Mouse (Mus musculus): ENCODE results near the gene Prkag2. TPM values are rescaled to one million over a fixed set of nuclear protein-coding genes. Genes with fewer than 3 reads are reported as not detected.
A peak's percentile ranks its signal among the peaks of the same experiment; 100 is the strongest.

The Prkag2 gene
- polyA plus RNA-seq, 1 experiment from 2014 or later = 54.1 TPM

DNA sequence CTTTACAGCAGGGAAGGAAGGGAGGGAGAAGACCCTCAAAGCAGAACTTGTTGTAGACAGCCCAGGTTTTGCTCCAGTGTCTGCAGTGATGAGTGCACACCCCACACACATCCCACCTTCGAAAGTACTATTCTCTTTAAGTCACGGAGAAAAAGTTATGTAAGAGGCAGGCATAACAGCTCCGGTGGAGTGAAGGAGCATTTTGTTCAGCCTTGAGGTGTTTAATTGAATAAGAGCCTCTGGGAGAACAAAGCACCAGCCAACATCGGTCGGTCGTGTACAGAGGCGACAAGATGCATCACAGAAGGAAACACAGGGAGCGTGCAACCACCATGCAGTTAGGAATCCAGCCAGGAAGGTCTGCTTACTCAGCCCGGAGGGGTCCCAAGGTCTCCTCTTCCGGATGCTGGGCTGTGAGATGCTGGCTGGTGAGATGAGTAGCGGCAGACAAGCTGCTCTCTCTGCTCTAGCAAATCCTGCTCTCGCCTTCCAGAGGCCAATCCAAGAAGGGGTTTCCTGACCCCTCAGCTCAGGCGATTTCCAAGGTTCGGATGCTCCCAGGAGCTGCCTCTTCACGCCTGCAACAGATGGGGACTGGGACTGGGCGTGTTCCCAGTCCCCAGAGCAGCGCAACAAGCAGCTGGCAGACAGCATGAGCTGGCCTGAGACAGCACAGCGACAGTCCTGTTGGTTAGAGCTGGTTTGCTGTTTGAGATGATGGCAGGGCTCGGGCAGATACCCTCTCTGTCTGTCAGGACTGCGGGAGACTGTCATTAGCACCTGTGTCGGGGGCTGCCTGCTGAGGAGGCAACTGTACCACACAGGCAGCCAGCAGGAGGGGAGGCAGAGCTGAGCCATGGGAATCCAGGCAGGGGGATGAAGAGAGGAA, 41.3 kb downstream of the Prkag2 start:
- Histone ChIP-seq H3K4me3 (ENCODE audit: low read length) (no peak overlapping the region), H3K9ac (ENCODE audit: low read depth, low read length) (0 out of 2 replicates have a peak overlapping the region, but pooled peaks have one; percentile 17), H3K4me1 (ENCODE audit: control insufficient read depth, insufficient read depth, low read length) (peaks cover 24% of the 10 kb centered on the region), H3K27me3 (replicated peaks; ENCODE audit: control insufficient read depth, insufficient read depth, low read length) (no peaks in the 10 kb centered on the region), H3K9me3 (ENCODE audit: control insufficient read depth, low read length) (no peaks in the 10 kb centered on the region), H3K36me3 (ENCODE audit: control insufficient read depth, insufficient read depth, low read length) (no peaks in the 10 kb centered on the region), H3K4me2 (ENCODE audit: low read depth, low read length) (no peak overlapping the region), H3K27ac (ENCODE audit: low read length) (no peak overlapping the region)
- peak; percentile 27; the same call in 1 of the 2 replicates for ATAC-seq
- 33% methylated on average over 21 of the region's 21 CpGs for WGBS

DNA sequence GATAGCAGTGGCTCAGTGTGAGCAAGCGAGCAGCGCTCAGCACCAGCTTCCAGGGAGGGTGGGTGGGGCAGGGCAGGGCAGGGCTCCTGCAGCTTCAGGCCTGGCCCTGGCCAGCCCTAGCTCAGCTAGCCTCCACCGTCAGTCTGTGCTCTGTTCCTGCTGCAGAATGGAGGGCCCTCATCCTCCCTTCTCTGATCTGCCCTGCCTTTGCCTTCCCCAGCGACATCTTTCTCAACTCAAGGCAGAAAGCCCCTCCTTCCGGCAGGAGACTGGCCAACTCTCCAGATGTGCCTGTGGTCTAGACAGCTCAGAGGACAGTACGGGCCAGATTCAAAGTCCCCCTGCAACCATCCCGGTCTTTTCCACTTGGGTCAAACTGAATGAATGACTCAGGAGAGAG, 42.0 kb downstream of the Prkag2 start:
- Histone ChIP-seq H3K27me3 (replicated peaks; ENCODE audit: control insufficient read depth, insufficient read depth, low read length) (no peaks in the 10 kb centered on the region), H3K4me3 (ENCODE audit: low read length) (no peak overlapping the region), H3K9ac (ENCODE audit: low read depth, low read length) (no peak overlapping the region), H3K36me3 (ENCODE audit: control insufficient read depth, insufficient read depth, low read length) (no peaks in the 10 kb centered on the region), H3K4me2 (ENCODE audit: low read depth, low read length) (no peak overlapping the region), H3K4me1 (ENCODE audit: control insufficient read depth, insufficient read depth, low read length) (peaks cover 28% of the 10 kb centered on the region), H3K9me3 (ENCODE audit: control insufficient read depth, low read length) (no peaks in the 10 kb centered on the region), H3K27ac (ENCODE audit: low read length) (no peak overlapping the region)
- ATAC-seq = peak; percentile 82
- 42% methylated on average over 7 of the region's 7 CpGs for WGBS

DNA sequence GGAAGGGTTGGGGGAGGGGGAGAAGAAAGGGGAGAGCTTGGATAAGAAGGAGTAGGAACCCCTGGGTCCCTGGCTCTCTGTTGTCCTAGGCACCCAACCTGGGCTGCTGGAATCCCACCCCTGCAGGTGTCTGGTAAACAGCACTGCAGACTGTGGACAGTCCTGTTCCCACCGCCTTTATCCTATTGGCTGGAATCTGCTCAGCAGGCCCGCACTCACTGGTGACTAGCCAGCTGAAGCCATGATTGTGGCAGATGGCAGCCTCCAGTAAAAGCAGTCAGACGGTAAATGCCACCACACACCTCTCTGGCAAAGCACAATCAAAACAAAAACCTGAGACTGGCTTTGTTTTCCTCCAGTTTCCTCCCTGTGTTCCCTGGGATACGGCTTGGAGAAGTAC, 45.2 kb downstream of the Prkag2 start:
- no peak overlapping the region for H3K4me3 ChIP-seq (ENCODE audit: low read length)
- no peak overlapping the region for H3K27ac ChIP-seq (ENCODE audit: low read length)
- no peaks in the 10 kb centered on the region for H3K36me3 ChIP-seq (ENCODE audit: control insufficient read depth, insufficient read depth, low read length)
- no peak overlapping the region for H3K9ac ChIP-seq (ENCODE audit: low read depth, low read length)
- no peak for ATAC-seq
- no peaks in the 10 kb centered on the region for H3K27me3 ChIP-seq (replicated peaks; ENCODE audit: control insufficient read depth, insufficient read depth, low read length)
- WGBS = 61% methylated on average over 4 of the region's 4 CpGs
- H3K9me3 ChIP-seq (ENCODE audit: control insufficient read depth, low read length) = no peaks in the 10 kb centered on the region
- H3K4me2 ChIP-seq (ENCODE audit: low read depth, low read length) = no peak overlapping the region
- H3K4me1 ChIP-seq (ENCODE audit: control insufficient read depth, insufficient read depth, low read length) = peaks cover 25% of the 10 kb centered on the region

DNA sequence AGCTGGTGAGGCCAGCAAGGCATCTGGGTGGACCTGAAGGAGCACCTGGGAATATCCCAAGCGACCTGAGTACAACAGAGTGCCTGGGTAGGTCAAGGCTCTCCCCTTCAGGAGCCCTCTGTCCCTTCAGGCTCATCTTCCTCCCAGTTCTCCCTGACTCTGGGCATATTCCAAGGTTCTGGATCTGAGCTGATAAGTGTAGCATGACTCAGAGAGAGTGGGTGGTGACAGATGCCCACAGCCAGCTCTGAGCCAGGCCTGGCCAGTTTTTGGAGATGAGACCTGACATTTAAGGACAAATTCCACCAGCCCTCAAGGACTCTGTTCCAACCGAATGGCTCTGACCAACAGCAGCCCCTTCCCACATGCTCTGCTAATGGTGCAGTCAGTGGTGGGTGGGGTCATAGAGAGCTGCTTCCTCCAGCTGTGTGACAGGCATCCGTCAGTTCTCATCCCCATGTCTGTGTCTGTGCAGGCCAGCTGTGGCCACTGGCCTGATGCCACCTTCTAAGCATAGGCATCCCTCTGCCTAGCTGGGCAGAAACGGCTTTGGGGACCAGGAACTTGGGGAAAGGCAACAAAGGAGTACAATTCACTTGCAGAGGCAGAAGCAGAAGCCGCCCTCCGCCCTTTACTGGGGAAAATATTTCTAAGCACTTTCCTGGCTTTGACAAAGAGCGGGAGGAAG, 46.3 kb downstream of the Prkag2 start:
- Histone ChIP-seq H3K4me2 (ENCODE audit: low read depth, low read length) (no peak overlapping the region), H3K9me3 (ENCODE audit: control insufficient read depth, low read length) (no peaks in the 10 kb centered on the region), H3K27me3 (replicated peaks; ENCODE audit: control insufficient read depth, insufficient read depth, low read length) (no peaks in the 10 kb centered on the region), H3K4me3 (ENCODE audit: low read length) (no peak overlapping the region), H3K27ac (ENCODE audit: low read length) (no peak overlapping the region), H3K9ac (ENCODE audit: low read depth, low read length) (no peak overlapping the region), H3K36me3 (ENCODE audit: control insufficient read depth, insufficient read depth, low read length) (no peaks in the 10 kb centered on the region), H3K4me1 (ENCODE audit: control insufficient read depth, insufficient read depth, low read length) (peaks cover 21% of the 10 kb centered on the region)
- no peak for ATAC-seq
- WGBS = 70% methylated on average over 7 of the region's 7 CpGs

DNA sequence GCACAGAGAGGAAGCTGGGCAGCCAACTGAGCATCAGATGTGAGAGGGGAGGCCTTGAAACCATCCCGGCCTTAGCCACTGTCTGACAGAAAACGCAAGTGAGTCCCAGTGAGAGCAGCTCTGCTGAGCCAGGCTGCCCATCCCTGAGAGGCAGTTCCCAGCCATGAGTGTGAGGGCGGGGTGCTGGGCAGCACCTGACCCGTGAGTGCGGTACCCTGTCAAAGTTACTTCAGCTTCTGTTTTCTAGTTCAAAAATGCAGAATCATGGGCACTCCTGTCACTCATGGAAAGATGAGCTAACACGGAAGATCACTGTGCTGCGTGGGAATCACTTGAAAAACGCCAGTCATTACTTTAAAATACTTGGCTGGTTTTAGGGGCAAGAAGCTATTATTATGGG, 49.6 kb downstream of the Prkag2 start:
- Histone ChIP-seq H3K9ac (ENCODE audit: low read depth, low read length) (no peak overlapping the region), H3K36me3 (ENCODE audit: control insufficient read depth, insufficient read depth, low read length) (no peaks in the 10 kb centered on the region), H3K27ac (ENCODE audit: low read length) (no peak overlapping the region), H3K4me3 (ENCODE audit: low read length) (no peak overlapping the region), H3K9me3 (ENCODE audit: control insufficient read depth, low read length) (no peaks in the 10 kb centered on the region), H3K27me3 (replicated peaks; ENCODE audit: control insufficient read depth, insufficient read depth, low read length) (no peaks in the 10 kb centered on the region), H3K4me2 (ENCODE audit: low read depth, low read length) (no peak overlapping the region), H3K4me1 (ENCODE audit: control insufficient read depth, insufficient read depth, low read length) (0 out of 2 replicates have a peak, but pooled peaks cover 8% of the 10 kb centered on the region)
- ATAC-seq = no peak
- 73% methylated on average over 8 of the region's 8 CpGs for WGBS

GRCm38 (mm10) chr5:25047670-25048069, 52.8 kb downstream of the Prkag2 start:
- Histone ChIP-seq H3K9ac (ENCODE audit: low read depth, low read length) (no peak overlapping the region), H3K27me3 (replicated peaks; ENCODE audit: control insufficient read depth, insufficient read depth, low read length) (no peaks in the 10 kb centered on the region), H3K36me3 (ENCODE audit: control insufficient read depth, insufficient read depth, low read length) (no peaks in the 10 kb centered on the region), H3K27ac (ENCODE audit: low read length) (no peak overlapping the region), H3K4me3 (ENCODE audit: low read length) (no peak overlapping the region), H3K9me3 (ENCODE audit: control insufficient read depth, low read length) (no peaks in the 10 kb centered on the region), H3K4me1 (ENCODE audit: control insufficient read depth, insufficient read depth, low read length) (0 out of 2 replicates have a peak, but pooled peaks cover 3% of the 10 kb centered on the region), H3K4me2 (ENCODE audit: low read depth, low read length) (no peak overlapping the region)
- no peak for ATAC-seq
- WGBS = 69% methylated on average over 1 of the region's 1 CpGs

DNA sequence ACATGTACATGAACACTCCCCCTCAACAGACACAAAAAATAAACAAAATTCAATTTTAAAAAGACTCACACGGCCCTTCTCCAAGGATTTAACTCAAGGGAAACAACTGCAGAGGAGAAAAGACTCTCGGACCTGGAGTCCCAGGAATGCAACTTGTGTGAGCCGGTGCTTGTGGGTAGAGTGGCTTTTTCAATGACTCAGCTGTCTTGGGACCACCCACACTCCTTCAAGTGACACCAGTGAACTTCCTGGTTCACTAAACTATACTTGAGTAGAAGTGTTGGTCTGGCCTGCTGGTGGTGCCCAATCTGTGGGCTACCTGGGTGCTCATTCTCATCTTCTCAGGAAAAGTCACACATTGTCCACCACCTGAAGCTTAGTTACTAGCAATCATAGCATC, 53.7 kb downstream of the Prkag2 start:
- no peak for ATAC-seq
- Histone ChIP-seq H3K4me1 (ENCODE audit: control insufficient read depth, insufficient read depth, low read length) (0 out of 2 replicates have a peak, but pooled peaks cover 3% of the 10 kb centered on the region), H3K36me3 (ENCODE audit: control insufficient read depth, insufficient read depth, low read length) (no peaks in the 10 kb centered on the region), H3K27me3 (replicated peaks; ENCODE audit: control insufficient read depth, insufficient read depth, low read length) (no peaks in the 10 kb centered on the region), H3K4me2 (ENCODE audit: low read depth, low read length) (no peak overlapping the region), H3K9me3 (ENCODE audit: control insufficient read depth, low read length) (no peaks in the 10 kb centered on the region), H3K27ac (ENCODE audit: low read length) (no peak overlapping the region), H3K9ac (ENCODE audit: low read depth, low read length) (no peak overlapping the region), H3K4me3 (ENCODE audit: low read length) (no peak overlapping the region)
- 64% methylated on average over 3 of the region's 3 CpGs for WGBS

GRCm38 (mm10) chr5:25044007-25044406, 56.4 kb downstream of the Prkag2 start:
- no peaks in the 10 kb centered on the region for H3K27me3 ChIP-seq (replicated peaks; ENCODE audit: control insufficient read depth, insufficient read depth, low read length)
- ATAC-seq = no peak
- no peaks in the 10 kb centered on the region for H3K36me3 ChIP-seq (ENCODE audit: control insufficient read depth, insufficient read depth, low read length)
- H3K4me1 ChIP-seq (ENCODE audit: control insufficient read depth, insufficient read depth, low read length) = no peaks in the 10 kb centered on the region
- no peak overlapping the region for H3K27ac ChIP-seq (ENCODE audit: low read length)
- no peak overlapping the region for H3K4me2 ChIP-seq (ENCODE audit: low read depth, low read length)
- no peak overlapping the region for H3K9ac ChIP-seq (ENCODE audit: low read depth, low read length)
- H3K4me3 ChIP-seq (ENCODE audit: low read length) = no peak overlapping the region
- WGBS = 81% methylated on average over 2 of the region's 2 CpGs
- H3K9me3 ChIP-seq (ENCODE audit: control insufficient read depth, low read length) = no peaks in the 10 kb centered on the region

DNA sequence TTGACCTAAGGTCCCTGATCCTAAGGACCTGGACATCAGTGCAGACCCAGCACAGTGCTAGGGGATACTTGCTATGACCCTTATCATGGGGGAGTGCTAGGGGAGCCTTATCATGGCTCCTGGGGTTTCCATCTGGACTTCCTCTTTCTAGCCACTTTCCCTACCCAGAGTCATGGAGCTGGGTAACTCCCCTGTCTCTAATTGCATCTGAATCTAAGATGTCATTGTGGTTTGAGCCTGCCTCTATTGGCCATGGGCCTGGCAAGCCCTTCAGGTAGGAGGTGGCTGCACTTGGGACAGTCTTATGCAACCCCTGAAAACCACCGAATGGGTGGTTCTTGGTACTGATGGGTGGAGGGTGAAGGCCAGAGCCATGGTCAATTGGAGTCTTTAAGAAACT, 58.5 kb downstream of the Prkag2 start:
- Histone ChIP-seq H3K27me3 (replicated peaks; ENCODE audit: control insufficient read depth, insufficient read depth, low read length) (no peaks in the 10 kb centered on the region), H3K4me3 (ENCODE audit: low read length) (no peak overlapping the region), H3K4me1 (ENCODE audit: control insufficient read depth, insufficient read depth, low read length) (no peaks in the 10 kb centered on the region), H3K9me3 (ENCODE audit: control insufficient read depth, low read length) (no peaks in the 10 kb centered on the region), H3K27ac (ENCODE audit: low read length) (no peak overlapping the region), H3K9ac (ENCODE audit: low read depth, low read length) (no peak overlapping the region), H3K4me2 (ENCODE audit: low read depth, low read length) (no peak overlapping the region), H3K36me3 (ENCODE audit: control insufficient read depth, insufficient read depth, low read length) (no peaks in the 10 kb centered on the region)
- WGBS = 96% methylated on average over 1 of the region's 1 CpGs
- ATAC-seq = no peak

Measured in intestine, embryonic 16.5 days (tissue).